Mouse (Mus musculus) heart, embryonic 11.5 days (tissue): ENCODE data around the gene Tcte1. TPM values are rescaled to one million over a fixed set of nuclear protein-coding genes. Genes with fewer than 3 reads are reported as not detected.

Source experiments
- ATAC-seq: fragments of 200-750 bp; cut with Nextera tagmentation; replicated peaks from 2 replicates; pipeline ENCODE4 v1.8.0; 2017; ENCODE audit warnings: moderate library complexity; ENCODE audit not compliant: insufficient number of reproducible peaks, low FRiP score, low TSS enrichment
- H3K27ac ChIP-seq: fragments of 300-500 bp; sonication (generic); 2 replicates; pipeline ENCODE4 v1.5.1; 2014; ENCODE audit warnings: mild to moderate bottlenecking, low read depth, low read length
- H3K27me3 ChIP-seq: fragments of 300-500 bp; sonication (generic); 2 replicates; pipeline ENCODE4 v1.6.1; 2014; ENCODE audit warnings: mild to moderate bottlenecking, low read length, mixed read lengths; ENCODE audit not compliant: control insufficient read depth, insufficient read depth
- H3K36me3 ChIP-seq: fragments of 300-500 bp; sonication (generic); 2 replicates; pipeline ENCODE4 v1.6.1; 2014; ENCODE audit warnings: mild to moderate bottlenecking, low read length, moderate library complexity, mixed read lengths; ENCODE audit not compliant: control insufficient read depth, insufficient read depth
- H3K4me1 ChIP-seq: fragments of 300-500 bp; sonication (generic); 2 replicates; pipeline ENCODE4 v1.6.1; 2014; ENCODE audit warnings: low read length; ENCODE audit not compliant: control insufficient read depth, insufficient read depth
- H3K4me2 ChIP-seq: fragments of 300-500 bp; sonication (generic); 2 replicates; pipeline ENCODE4 v1.6.1; 2014; ENCODE audit warnings: mild to moderate bottlenecking, moderate library complexity
- H3K4me3 ChIP-seq: fragments of 300-500 bp; sonication (generic); 2 replicates; pipeline ENCODE4 v1.5.1; 2014; ENCODE audit warnings: low read depth, low read length
- H3K9ac ChIP-seq: fragments of 300-500 bp; sonication (generic); 2 replicates; pipeline ENCODE4 v1.6.1; 2014; ENCODE audit warnings: mild to moderate bottlenecking, low read depth, low read length, moderate library complexity
- H3K9me3 ChIP-seq: fragments of 300-500 bp; sonication (generic); replicated peaks from 2 replicates; pipeline ENCODE4 v1.6.1; 2016; ENCODE audit warnings: low read length; ENCODE audit not compliant: control insufficient read depth
- WGBS: fragments of 180-500 bp; shearing (Covaris S2); extraction: QIAGEN DNeasy Blood & Tissue Kit; methylation state at CpG from one replicate; pipeline ENCODE4 v1.1.7; 2014; ENCODE audit not compliant: insufficient replicate concordance; 5-methylcytosine and 5-hydroxymethylcytosine counted together
- polyA plus RNA-seq: library from polyadenylated mRNA; unstranded; fragments of >200 nt; fragmentation: Nextera tagmentation; extraction: Ambion mirVana; gene quantifications from 2 replicates; pipeline ENCODE4 v1.2.1, GENCODE M21; 2014

Tcte1 gene
- polyA plus RNA-seq, 1 experiment from 2014 or later, result 0.13 TPM

DNA sequence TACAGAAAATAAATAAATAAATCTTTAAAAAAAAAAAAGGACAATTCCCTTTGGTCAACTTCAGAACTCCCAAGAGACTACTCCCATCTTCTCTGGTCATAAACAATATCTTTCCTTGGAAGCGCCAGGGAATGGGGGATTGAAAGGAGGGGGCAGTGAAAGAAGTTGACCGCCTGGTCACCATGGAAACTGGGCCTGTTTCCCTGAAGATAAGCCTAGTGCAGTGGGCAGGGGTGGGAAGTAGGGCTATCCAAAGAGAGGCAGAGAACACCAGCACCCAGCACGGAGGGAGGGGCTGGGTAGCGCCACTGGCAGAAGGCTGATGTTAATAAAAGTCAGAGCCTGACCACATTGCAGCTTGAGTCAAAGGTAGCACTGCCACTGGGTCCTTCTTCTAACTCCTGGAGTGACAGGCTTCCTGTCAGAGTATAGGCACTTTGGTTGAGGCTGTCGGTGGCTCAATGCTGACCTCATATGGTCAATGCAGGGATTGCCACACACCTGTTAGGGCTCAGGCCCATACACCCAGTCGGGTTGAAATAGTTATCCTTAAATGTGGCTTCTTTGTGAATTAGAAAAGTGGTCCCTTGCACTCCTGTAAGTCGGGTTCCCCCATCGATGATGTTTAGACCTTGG lies 28.7 kb downstream of the Tcte1 start:
- no peaks in the 10 kb centered on the region for H3K9me3 ChIP-seq
- no peak for ATAC-seq
- WGBS, result 3% methylated on average over 8 of the region's 8 CpGs
- H3K4me1 ChIP-seq, result peaks cover 12% of the 10 kb centered on the region
- H3K4me3 ChIP-seq, result no peak overlapping the region
- no peak overlapping the region for H3K9ac ChIP-seq
- no peak overlapping the region for H3K27ac ChIP-seq
- no peaks in the 10 kb centered on the region for H3K36me3 ChIP-seq
- H3K27me3 ChIP-seq, result peaks cover 42% of the 10 kb centered on the region
- peak overlapping the region; percentile 30; the same call in 1 of the 2 replicates for H3K4me2 ChIP-seq

DNA sequence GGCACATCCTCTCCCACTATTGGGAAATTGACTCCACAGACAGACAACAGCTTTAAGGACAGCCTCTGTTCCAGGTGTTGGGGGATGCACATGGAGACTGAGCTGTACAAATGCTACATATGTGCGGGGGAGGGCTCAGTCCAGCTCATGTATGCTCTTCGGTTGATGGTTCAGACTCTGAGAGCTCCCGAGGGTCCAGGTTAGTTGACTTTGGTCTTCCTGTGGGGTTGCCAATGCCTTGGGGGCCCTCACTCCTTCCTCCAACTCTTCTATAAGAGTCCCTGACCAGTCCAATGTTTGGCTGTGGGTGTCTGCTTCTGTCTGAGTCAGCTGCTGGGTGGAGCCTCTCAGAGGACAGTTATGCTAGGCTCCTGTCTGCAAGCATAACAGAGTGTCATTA lies 29.8 kb downstream of the Tcte1 start:
- Histone ChIP-seq H3K27ac (no peak overlapping the region), H3K9me3 (no peaks in the 10 kb centered on the region), H3K36me3 (no peaks in the 10 kb centered on the region), H3K4me1 (peaks cover 12% of the 10 kb centered on the region), H3K4me3 (no peak overlapping the region), H3K4me2 (no peak overlapping the region), H3K27me3 (peaks cover 39% of the 10 kb centered on the region), H3K9ac (no peak overlapping the region)
- 65% methylated on average over 3 of the region's 3 CpGs for WGBS
- no peak for ATAC-seq

- no peak overlapping the region for H3K27ac ChIP-seq
- peaks cover 25% of the 10 kb centered on the region for H3K27me3 ChIP-seq
- 40% methylated on average over 1 of the region's 1 CpGs for WGBS
- no peaks in the 10 kb centered on the region for H3K36me3 ChIP-seq
- no peak overlapping the region for H3K4me2 ChIP-seq
- H3K4me1 ChIP-seq, result peaks cover 9% of the 10 kb centered on the region; the same call in 1 of the 2 replicates
- ATAC-seq, result no peak
- no peak overlapping the region for H3K4me3 ChIP-seq
- no peaks in the 10 kb centered on the region for H3K9me3 ChIP-seq
- H3K9ac ChIP-seq, result no peak overlapping the region
These were observed 31.2 kb downstream of the Tcte1 start for GRCm38 (mm10) chr17:45554420-45554819.

DNA sequence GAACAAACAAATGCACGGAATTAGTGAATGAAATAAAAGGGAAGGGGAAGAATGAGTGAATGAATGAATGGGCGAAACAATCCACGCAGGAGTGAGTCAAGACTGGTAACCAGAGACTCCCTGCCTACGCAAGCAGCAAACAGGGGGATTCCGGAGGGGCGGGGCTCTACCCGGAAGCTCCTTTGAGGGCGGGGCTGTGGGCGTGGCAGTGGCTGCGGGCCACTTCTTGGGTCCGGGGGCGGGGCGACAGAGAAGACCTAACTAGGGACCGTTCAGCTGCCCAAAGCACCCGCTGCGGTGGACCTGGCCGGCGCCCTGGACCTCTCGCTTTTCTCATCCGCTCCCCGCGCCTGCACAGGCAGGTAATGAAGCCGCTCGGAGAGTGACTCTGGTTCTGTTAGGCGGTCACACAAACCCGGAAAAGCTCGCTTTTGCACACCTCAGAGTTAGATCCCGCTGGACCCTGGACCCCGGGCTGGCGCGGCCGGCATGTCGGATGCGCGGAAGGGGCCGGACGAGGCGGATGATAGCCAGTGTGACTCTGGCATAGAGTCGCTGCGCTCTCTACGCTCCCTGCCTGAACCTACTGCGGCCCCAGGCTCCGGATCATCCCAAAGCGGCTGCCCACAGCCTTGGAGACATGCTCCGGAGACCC lies 32.3 kb downstream of the Tcte1 start, which contains the start of gene Nfkbie:
TSS of gene Nfkbie (plus strand) at position 252 of the 655 bp plus-strand sequence.
- peaks cover 6% of the 10 kb centered on the region; the same call in 1 of the 2 replicates for H3K4me1 ChIP-seq
- peak; percentile 74 for ATAC-seq

DNA sequence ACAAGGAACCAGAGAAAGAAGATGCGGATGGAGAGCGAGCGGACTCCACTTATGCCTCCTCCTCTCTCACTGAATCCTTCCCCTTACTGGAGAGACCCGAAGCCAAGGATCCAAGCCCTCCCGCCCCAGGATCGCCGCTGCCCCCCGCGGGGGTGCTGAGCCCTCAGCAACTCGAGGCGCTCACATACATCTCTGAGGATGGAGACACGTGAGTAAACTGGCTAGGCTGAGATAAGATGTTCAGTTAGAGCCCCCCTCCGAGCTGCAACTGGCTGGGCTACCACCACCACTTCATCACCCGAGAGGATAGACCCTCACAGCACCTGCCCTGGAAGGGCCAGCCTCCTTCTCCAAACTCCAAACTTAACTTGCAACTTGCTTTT lies 32.9 kb downstream of the Tcte1 start:
- H3K27me3 ChIP-seq, result peaks cover 22% of the 10 kb centered on the region
- H3K36me3 ChIP-seq, result no peaks in the 10 kb centered on the region
- peaks cover 6% of the 10 kb centered on the region; the same call in 1 of the 2 replicates for H3K4me1 ChIP-seq
- peak overlapping the region; percentile 65 for H3K9ac ChIP-seq
- 2% methylated on average over 14 of the region's 14 CpGs for WGBS
- no peak overlapping the region for H3K27ac ChIP-seq
- H3K4me3 ChIP-seq, result peak overlapping the region; percentile 60
- no peak for ATAC-seq
- H3K9me3 ChIP-seq, result no peaks in the 10 kb centered on the region
- H3K4me2 ChIP-seq, result peak overlapping the region; percentile 94

More for the DNA sequence above, 32.3 kb downstream of the Tcte1 start, which contains the start of gene Nfkbie:
- H3K4me3 ChIP-seq, result peak within 1 kb of the TSS; percentile 60
- H3K9me3 ChIP-seq, result no peaks in the 10 kb centered on the region
- peak within 1 kb of the TSS; percentile 94 for H3K4me2 ChIP-seq
- no peak within 1 kb of the TSS for H3K27ac ChIP-seq
- peak within 1 kb of the TSS; percentile 65 for H3K9ac ChIP-seq
- no peaks in the 10 kb centered on the region for H3K36me3 ChIP-seq
- peaks cover 22% of the 10 kb centered on the region for H3K27me3 ChIP-seq
- under 1% methylated on average over 45 of the region's 45 CpGs for WGBS

DNA sequence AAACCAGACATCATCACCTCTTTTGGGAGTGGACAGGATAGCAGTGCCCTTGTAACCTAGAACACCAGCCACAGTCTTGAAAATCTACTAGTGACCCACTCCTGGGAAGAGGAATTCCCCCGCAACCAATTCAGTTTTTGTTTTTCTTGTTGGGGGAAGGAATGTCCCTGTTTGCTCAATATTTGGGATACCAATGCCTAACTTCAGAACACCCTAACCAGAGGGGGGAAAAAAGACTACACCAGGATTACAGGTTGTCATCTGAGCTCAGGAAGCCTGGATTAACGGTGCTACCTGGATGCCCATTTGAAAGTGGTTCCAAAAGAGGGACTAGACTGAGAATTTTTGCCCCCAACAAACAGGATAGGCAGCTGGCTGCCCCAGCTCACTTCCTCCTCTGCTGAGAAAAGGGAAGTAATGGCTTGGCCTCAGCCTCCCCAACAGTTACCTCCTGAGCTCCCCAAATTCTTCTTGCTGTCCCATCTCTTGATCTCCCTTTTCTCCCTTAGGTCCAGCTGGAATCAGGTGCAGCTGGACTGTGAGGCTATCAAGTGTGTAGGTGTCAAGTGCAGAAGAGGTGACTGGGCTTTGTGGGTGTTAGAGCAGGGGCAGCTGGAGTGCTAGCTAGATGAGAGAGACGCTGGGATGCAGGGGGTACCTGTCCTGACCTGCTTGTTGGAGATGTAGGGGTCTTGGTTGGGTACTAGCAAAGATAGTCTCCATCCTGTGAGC lies 33.4 kb downstream of the Tcte1 start:
- no peaks in the 10 kb centered on the region for H3K9me3 ChIP-seq
- H3K27ac ChIP-seq, result no peak overlapping the region
- H3K36me3 ChIP-seq, result no peaks in the 10 kb centered on the region
- peaks cover 6% of the 10 kb centered on the region; the same call in 1 of the 2 replicates for H3K4me1 ChIP-seq
- WGBS, result 71% methylated on average over 3 of the region's 3 CpGs
- peaks cover 22% of the 10 kb centered on the region for H3K27me3 ChIP-seq
- no peak overlapping the region for H3K9ac ChIP-seq
- no peak for ATAC-seq
- H3K4me3 ChIP-seq, result peak overlapping the region; percentile 60
- peak overlapping the region; percentile 94 for H3K4me2 ChIP-seq

- Histone ChIP-seq H3K9me3 (no peaks in the 10 kb centered on the region), H3K36me3 (no peaks in the 10 kb centered on the region), H3K27ac (no peak overlapping the region), H3K9ac (no peak overlapping the region), H3K4me3 (no peak overlapping the region), H3K4me2 (peak overlapping the region; percentile 20; the same call in 1 of the 2 replicates), H3K4me1 (0 out of 2 replicates have a peak, but pooled peaks cover 3% of the 10 kb centered on the region), H3K27me3 (peaks cover 22% of the 10 kb centered on the region)
- no peak for ATAC-seq
- WGBS, result 71% methylated on average over 7 of the region's 7 CpGs
These were observed 34.1 kb downstream of the Tcte1 start for GRCm38 (mm10) chr17:45557246-45557824.
